Mouse (Mus musculus) heart, embryonic 16.5 days (tissue): ENCODE measurements around the gene Ssr4. TPM values are rescaled to one million over a fixed set of nuclear protein-coding genes. Genes with fewer than 3 reads are reported as not detected.

Experiments used
- ATAC-seq: fragments of 200-750 bp; cut with Nextera tagmentation; replicated peaks from 2 replicates; pipeline ENCODE4 v1.8.0; 2017; ENCODE audit warnings: moderate number of reproducible peaks; ENCODE audit not compliant: insufficient read depth, low FRiP score; ENCODE audit errors: extremely low read depth
- H3K27ac ChIP-seq: fragments of 300-500 bp; sonication (generic); 2 replicates; pipeline ENCODE4 v1.5.1; 2014; ENCODE audit warnings: mild to moderate bottlenecking, low read length, control low read depth, moderate library complexity
- H3K27me3 ChIP-seq: fragments of 300-500 bp; sonication (generic); 2 replicates; pipeline ENCODE4 v1.6.1; 2014; ENCODE audit warnings: low read length, mixed read lengths; ENCODE audit not compliant: control insufficient read depth, insufficient read depth
- H3K36me3 ChIP-seq: fragments of 300-500 bp; sonication (generic); 2 replicates; pipeline ENCODE4 v1.6.1; 2014; ENCODE audit not compliant: control insufficient read depth, insufficient read depth
- H3K4me1 ChIP-seq: fragments of 300-500 bp; sonication (generic); 2 replicates; pipeline ENCODE4 v1.6.1; 2014; ENCODE audit warnings: low read length, mixed read lengths; ENCODE audit not compliant: control insufficient read depth, insufficient read depth
- H3K4me2 ChIP-seq: fragments of 300-500 bp; sonication (generic); 2 replicates; pipeline ENCODE4 v1.6.1; 2014; ENCODE audit warnings: low read depth, mild to moderate bottlenecking, control low read depth, low read length
- H3K4me3 ChIP-seq: fragments of 300-500 bp; sonication (generic); 2 replicates; pipeline ENCODE4 v1.5.1; 2014; ENCODE audit warnings: mild to moderate bottlenecking, control low read depth, low read length
- H3K9ac ChIP-seq: fragments of 300-500 bp; sonication (generic); 2 replicates; pipeline ENCODE4 v1.6.1; 2014; ENCODE audit warnings: low read length, control low read depth
- H3K9me3 ChIP-seq: fragments of 300-500 bp; sonication (generic); replicated peaks from 2 replicates; pipeline ENCODE4 v1.6.1; 2016; ENCODE audit warnings: low read length; ENCODE audit not compliant: control insufficient read depth
- WGBS: fragments of 180-500 bp; shearing (Covaris S2); extraction: QIAGEN DNeasy Blood & Tissue Kit; methylation state at CpG from one replicate; pipeline ENCODE4 v1.1.7; 2014; 5-methylcytosine and 5-hydroxymethylcytosine counted together
- polyA plus RNA-seq: library from polyadenylated mRNA; unstranded; fragments of >200 nt; fragmentation: Nextera tagmentation; extraction: Ambion mirVana; gene quantifications from 2 replicates; pipeline ENCODE4 v1.2.1, GENCODE M21; 2015

Ssr4 gene
- polyA plus RNA-seq, 1 experiment from 2014 or later = 155 TPM

DNA sequence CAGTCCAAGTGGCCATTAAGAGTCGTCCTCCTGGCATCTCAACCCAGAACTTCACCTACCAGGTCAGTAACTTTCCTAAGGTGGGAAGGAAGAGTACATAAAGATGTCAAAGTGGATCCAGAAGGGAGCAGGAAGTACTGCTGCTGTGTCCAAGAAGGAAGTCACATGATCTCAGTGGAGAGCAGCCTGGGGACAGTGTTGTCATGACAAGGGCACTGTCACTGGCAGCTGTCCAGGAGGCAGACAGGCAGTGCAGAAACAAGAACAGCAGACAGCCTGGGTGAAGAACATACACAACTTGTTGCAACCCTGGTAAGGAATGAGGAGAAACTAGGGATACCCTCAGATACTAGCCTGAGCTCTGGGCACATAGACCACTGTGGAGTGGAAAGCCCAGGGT lies 21.5 kb upstream of the Ssr4 start:
- ATAC-seq = peak; percentile 73
- H3K27me3 ChIP-seq = no peaks in the 10 kb centered on the region
- H3K9ac ChIP-seq = no peak overlapping the region
- no peak overlapping the region for H3K4me3 ChIP-seq
- peak overlapping the region; percentile 27; the same call in 1 of the 2 replicates for H3K27ac ChIP-seq
- no peaks in the 10 kb centered on the region for H3K9me3 ChIP-seq
- H3K4me1 ChIP-seq = peaks cover 3% of the 10 kb centered on the region; the same call in 1 of the 2 replicates
- no peak overlapping the region for H3K4me2 ChIP-seq
- WGBS = 33% methylated on average over 1 of the region's 1 CpGs
- H3K36me3 ChIP-seq = no peaks in the 10 kb centered on the region

DNA sequence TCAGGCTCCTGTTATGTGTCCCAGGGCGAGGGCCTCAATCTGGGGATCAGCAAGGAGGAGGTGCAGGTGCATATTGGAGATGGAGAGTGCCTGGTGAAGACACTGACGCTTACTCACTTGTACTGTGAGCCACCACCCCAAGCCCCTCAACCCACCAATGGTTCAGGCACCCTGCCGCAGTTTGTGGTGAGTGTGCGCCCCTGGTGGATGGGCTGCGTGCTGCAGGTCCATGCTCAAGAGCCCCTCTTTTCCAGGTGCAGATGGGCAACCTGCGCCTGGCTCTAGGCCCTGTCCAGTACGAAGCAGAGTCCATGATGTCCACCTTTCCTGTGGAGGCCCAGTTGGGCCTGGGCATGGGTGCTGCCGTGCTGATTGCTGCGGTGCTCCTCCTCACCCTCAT lies 19.6 kb upstream of the Ssr4 start:
- Histone ChIP-seq H3K9me3 (no peaks in the 10 kb centered on the region), H3K4me1 (peaks cover 3% of the 10 kb centered on the region; the same call in 1 of the 2 replicates), H3K27me3 (no peaks in the 10 kb centered on the region), H3K27ac (no peak overlapping the region), H3K4me3 (no peak overlapping the region), H3K4me2 (no peak overlapping the region), H3K9ac (no peak overlapping the region), H3K36me3 (no peaks in the 10 kb centered on the region)
- 66% methylated on average over 9 of the region's 9 CpGs for WGBS
- no peak for ATAC-seq

DNA sequence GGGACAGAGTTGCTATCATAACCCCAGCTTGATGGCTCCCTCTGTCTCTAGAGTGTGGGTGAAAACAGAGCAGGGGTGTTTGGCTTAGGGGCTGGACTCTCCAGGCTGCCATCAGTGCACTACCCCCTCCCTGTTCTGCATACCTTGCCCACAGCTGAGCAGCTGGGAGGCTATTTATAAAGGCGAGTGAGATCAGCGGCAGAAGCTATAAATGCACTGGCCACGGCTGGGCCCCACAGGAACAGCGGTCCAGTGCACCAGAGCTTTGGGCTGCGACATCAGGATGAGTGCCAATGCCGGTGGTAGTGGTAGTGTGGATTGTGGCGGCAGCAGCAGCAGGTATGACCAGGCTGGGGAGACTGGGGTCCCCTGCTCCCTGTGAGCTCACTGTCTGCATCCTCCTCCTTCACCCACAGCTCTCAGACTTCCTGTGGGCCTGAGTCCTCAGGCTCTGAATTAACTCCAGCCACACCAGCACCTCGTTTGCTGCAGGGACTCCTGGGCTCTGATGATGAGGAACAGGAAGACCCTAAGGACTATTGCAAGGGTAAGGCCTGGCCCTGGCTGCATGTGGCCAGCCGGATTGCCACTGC lies 12.6 kb upstream of the Ssr4 start, which contains the start of gene Srpk3:
Gene Srpk3, plus strand, starts transcription at position 238 of the 593 bp plus-strand sequence.
- WGBS = 29% methylated on average over 9 of the region's 9 CpGs
- Histone ChIP-seq H3K9me3 (no peaks in the 10 kb centered on the region), H3K9ac (peak within 1 kb of the TSS; percentile 68), H3K4me3 (peak within 1 kb of the TSS; percentile 48), H3K4me2 (peak within 1 kb of the TSS; percentile 66), H3K36me3 (no peaks in the 10 kb centered on the region), H3K27me3 (no peaks in the 10 kb centered on the region), H3K4me1 (peaks cover 6% of the 10 kb centered on the region; the same call in 1 of the 2 replicates), H3K27ac (peak within 1 kb of the TSS; percentile 92)
- ATAC-seq = peak; percentile 85

GRCm38 (mm10) chrX:73774802-73775483 lies 11.9 kb upstream of the Ssr4 start:
- Histone ChIP-seq H3K9me3 (no peaks in the 10 kb centered on the region), H3K9ac (peak overlapping the region; percentile 68), H3K27ac (peak overlapping the region; percentile 92), H3K27me3 (no peaks in the 10 kb centered on the region), H3K4me2 (peak overlapping the region; percentile 66), H3K36me3 (peaks cover 6% of the 10 kb centered on the region), H3K4me3 (peak overlapping the region; percentile 48), H3K4me1 (peaks cover 6% of the 10 kb centered on the region; the same call in 1 of the 2 replicates)
- ATAC-seq = peak; percentile 62; the same call in 1 of the 2 replicates
- WGBS = 47% methylated on average over 10 of the region's 10 CpGs

DNA sequence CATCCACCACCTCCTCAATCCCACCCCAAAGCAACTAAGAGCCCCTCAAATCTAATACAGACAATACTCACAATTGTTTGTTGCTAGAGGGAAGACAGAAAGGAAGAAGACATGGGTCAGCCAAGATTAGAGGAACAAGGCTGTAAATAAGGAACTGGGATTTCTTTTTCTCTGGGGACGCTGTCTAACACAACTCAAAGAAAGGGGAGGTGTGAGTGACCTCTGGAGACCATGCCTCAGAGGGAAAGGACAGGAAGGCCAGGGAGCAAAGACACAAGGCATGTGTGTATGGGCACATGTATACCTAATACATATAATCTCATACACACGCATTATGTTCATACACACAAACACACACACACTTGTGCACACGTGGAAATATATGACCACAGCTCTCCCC lies 4.6 kb upstream of the Ssr4 start:
- Histone ChIP-seq H3K4me3 (no peak overlapping the region), H3K9ac (no peak overlapping the region), H3K4me1 (peaks cover 9% of the 10 kb centered on the region), H3K36me3 (peaks cover 18% of the 10 kb centered on the region), H3K9me3 (no peaks in the 10 kb centered on the region), H3K27ac (no peak overlapping the region), H3K4me2 (no peak overlapping the region), H3K27me3 (no peaks in the 10 kb centered on the region)
- WGBS = 79% methylated on average over 3 of the region's 3 CpGs
- ATAC-seq = no peak

GRCm38 (mm10) chrX:73785666-73786065 lies 1.2 kb upstream of the Ssr4 start:
- Histone ChIP-seq H3K4me2 (peak overlapping the region; percentile 78), H3K4me1 (peaks cover 13% of the 10 kb centered on the region), H3K27ac (peak overlapping the region; percentile 95), H3K36me3 (peaks cover 5% of the 10 kb centered on the region), H3K4me3 (peak overlapping the region; percentile 74), H3K9ac (peak overlapping the region; percentile 76), H3K27me3 (no peaks in the 10 kb centered on the region; the same call in 1 of the 2 replicates), H3K9me3 (no peaks in the 10 kb centered on the region)
- ATAC-seq = no peak

DNA sequence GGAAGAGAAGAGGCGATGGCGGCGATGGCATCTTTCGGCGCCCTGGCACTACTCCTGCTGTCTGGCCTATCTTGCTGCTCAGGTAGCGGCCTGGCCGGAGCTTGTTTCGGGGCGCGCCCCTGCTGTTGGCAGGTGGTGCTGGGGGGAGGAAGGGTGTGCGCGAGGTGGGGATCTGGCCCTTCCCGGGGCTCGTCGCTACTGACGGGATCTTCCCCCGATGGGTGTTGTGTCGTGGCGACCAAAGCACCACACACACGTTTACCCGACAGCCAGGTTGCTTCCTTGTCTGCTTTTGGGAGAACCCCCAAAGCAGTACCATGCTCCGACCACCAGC lies 364 bp downstream of the Ssr4 start:
- Histone ChIP-seq H3K4me2 (peak overlapping the region; percentile 68), H3K9ac (peak overlapping the region; percentile 79), H3K36me3 (no peaks in the 10 kb centered on the region; the same call in 1 of the 2 replicates), H3K27me3 (no peaks in the 10 kb centered on the region; the same call in 1 of the 2 replicates), H3K9me3 (no peaks in the 10 kb centered on the region), H3K27ac (peak overlapping the region; percentile 95), H3K4me1 (peaks cover 13% of the 10 kb centered on the region), H3K4me3 (peak overlapping the region; percentile 74)
- 16% methylated on average over 22 of the region's 22 CpGs for WGBS
- ATAC-seq = peak; percentile 2; the same call in 1 of the 2 replicates

DNA sequence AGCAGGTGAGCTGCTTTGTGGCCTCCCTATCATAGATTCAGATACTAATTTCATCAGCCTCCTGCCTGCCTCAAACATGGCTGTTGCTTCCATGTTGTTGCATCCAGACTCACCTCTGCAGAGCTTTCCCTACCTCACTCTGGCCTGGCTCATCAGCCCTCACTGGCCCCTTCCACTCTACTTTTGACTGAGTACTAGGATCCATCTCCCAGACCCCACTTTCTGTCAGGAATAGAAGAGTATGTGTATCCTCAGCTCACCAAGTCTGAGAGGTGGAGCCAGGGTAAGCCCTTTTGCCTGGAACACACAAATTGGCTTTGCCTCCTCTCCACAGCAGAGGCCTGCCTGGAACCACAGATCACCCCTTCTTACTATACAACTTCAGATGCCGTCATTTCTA lies 1.7 kb downstream of the Ssr4 start:
- Histone ChIP-seq H3K4me2 (peak overlapping the region; percentile 68; the same call in 1 of the 2 replicates), H3K9me3 (no peaks in the 10 kb centered on the region), H3K27me3 (no peaks in the 10 kb centered on the region; the same call in 1 of the 2 replicates), H3K4me1 (peaks cover 13% of the 10 kb centered on the region), H3K27ac (no peak overlapping the region), H3K36me3 (no peaks in the 10 kb centered on the region; the same call in 1 of the 2 replicates), H3K4me3 (no peak overlapping the region), H3K9ac (no peak overlapping the region)
- ATAC-seq = no peak
- 100% methylated on average over 1 of the region's 1 CpGs for WGBS

- H3K4me3 ChIP-seq = no peak overlapping the region
- H3K9me3 ChIP-seq = no peaks in the 10 kb centered on the region
- H3K27ac ChIP-seq = no peak overlapping the region
- no peak for ATAC-seq
- H3K4me2 ChIP-seq = no peak overlapping the region
- H3K27me3 ChIP-seq = no peaks in the 10 kb centered on the region; the same call in 1 of the 2 replicates
- H3K9ac ChIP-seq = no peak overlapping the region
- H3K4me1 ChIP-seq = peaks cover 1% of the 10 kb centered on the region; the same call in 1 of the 2 replicates
- H3K36me3 ChIP-seq = no peaks in the 10 kb centered on the region; the same call in 1 of the 2 replicates
These were observed 6.2 kb downstream of the Ssr4 start for GRCm38 (mm10) chrX:73793039-73793438.
